Mouse (Mus musculus): ENCODE measurements around the gene Gm27021. TPM values are rescaled to one million over a fixed set of nuclear protein-coding genes. Genes with fewer than 3 reads are reported as not detected.

Gene Gm27021
- polyA plus RNA-seq, 1 experiment from 2014 or later: 2.0 TPM

DNA sequence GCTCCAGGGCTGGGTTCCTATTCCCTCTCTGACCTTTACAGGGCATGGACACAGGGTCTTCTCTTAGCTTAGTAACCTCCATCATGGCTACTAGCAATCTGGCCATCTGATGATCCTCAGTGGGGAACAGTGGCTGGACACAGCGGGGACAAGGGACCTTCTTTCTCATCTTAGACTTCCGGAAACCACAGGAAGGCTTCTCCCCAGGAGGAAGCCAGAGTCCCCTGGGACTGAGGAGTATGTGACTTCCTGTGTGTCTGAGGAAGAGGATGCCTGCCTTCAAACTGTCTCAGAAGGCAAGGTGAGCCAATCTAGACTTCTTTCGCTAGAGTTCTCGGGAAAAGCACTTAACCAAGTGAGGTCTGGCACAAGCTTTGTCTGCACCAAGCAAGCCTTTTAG, 32.2 kb upstream of the Gm27021 start:
- no peak for ATAC-seq (replicated peaks; ENCODE audit: insufficient number of reproducible peaks, low FRiP score, low TSS enrichment)
- Histone ChIP-seq H3K27ac (ENCODE audit: low read depth, low read length) (no peak overlapping the region), H3K36me3 (ENCODE audit: control insufficient read depth, insufficient read depth, low read length) (no peaks in the 10 kb centered on the region), H3K4me2 (no peak overlapping the region), H3K9ac (ENCODE audit: low read depth, low read length) (no peak overlapping the region), H3K4me1 (ENCODE audit: control insufficient read depth, insufficient read depth, low read length) (peaks cover 14% of the 10 kb centered on the region), H3K4me3 (ENCODE audit: low read depth, low read length) (no peak overlapping the region), H3K27me3 (ENCODE audit: control insufficient read depth, insufficient read depth, low read length) (no peaks in the 10 kb centered on the region), H3K9me3 (replicated peaks; ENCODE audit: control insufficient read depth, low read length) (no peaks in the 10 kb centered on the region)
- 76% methylated on average over 4 of the region's 4 CpGs for WGBS (ENCODE audit: insufficient replicate concordance)

DNA sequence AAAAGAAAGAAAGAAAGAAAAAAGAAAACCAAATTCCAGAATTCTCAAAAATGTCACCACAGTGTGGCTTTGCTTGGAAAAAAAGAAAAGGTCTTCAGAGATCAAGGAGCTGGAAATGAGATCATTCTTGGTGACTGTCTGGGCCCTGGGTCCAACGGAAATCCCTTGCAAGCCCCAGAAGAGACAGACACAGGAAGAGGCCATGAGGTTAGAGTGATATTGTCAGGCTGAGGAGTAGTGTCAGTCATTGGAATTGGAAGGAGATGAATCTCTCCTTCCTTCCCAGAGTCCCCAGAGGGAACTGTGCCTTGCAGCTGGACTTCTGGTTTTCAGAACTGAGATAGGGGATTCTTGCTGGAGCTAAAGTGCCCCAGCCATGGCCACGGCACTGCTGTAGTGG, 31.7 kb upstream of the Gm27021 start:
- no peak overlapping the region for H3K27ac ChIP-seq (ENCODE audit: low read depth, low read length)
- H3K9ac ChIP-seq (ENCODE audit: low read depth, low read length): no peak overlapping the region
- no peak overlapping the region for H3K4me3 ChIP-seq (ENCODE audit: low read depth, low read length)
- H3K4me1 ChIP-seq (ENCODE audit: control insufficient read depth, insufficient read depth, low read length): peaks cover 14% of the 10 kb centered on the region
- H3K27me3 ChIP-seq (ENCODE audit: control insufficient read depth, insufficient read depth, low read length): no peaks in the 10 kb centered on the region
- no peak overlapping the region for H3K4me2 ChIP-seq
- 49% methylated on average over 2 of the region's 2 CpGs for WGBS (ENCODE audit: insufficient replicate concordance)
- no peaks in the 10 kb centered on the region for H3K9me3 ChIP-seq (replicated peaks; ENCODE audit: control insufficient read depth, low read length)
- no peak for ATAC-seq (replicated peaks; ENCODE audit: insufficient number of reproducible peaks, low FRiP score, low TSS enrichment)
- no peaks in the 10 kb centered on the region for H3K36me3 ChIP-seq (ENCODE audit: control insufficient read depth, insufficient read depth, low read length)

DNA sequence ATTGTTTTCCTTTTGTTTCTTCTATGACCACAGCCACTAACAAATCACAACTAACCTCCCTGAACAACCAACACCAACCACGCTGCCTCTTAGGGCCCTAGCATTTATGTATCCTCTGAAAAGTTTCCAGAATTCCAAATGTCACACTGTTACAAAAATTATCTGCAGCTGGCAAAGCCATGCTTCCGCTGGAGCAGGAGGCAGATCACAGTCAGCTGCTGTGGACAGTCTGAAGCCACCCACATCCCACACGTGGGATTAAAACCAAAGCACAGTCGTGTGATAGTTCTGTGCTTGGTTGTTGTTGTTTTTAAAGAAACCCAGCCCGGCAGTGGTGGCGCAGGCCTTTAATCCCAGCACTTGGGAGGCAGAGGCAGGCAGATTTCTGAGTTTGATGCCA, 31.2 kb upstream of the Gm27021 start:
- Histone ChIP-seq H3K27me3 (ENCODE audit: control insufficient read depth, insufficient read depth, low read length) (no peaks in the 10 kb centered on the region), H3K9me3 (replicated peaks; ENCODE audit: control insufficient read depth, low read length) (no peaks in the 10 kb centered on the region), H3K36me3 (ENCODE audit: control insufficient read depth, insufficient read depth, low read length) (no peaks in the 10 kb centered on the region), H3K4me2 (no peak overlapping the region), H3K4me3 (ENCODE audit: low read depth, low read length) (no peak overlapping the region), H3K27ac (ENCODE audit: low read depth, low read length) (no peak overlapping the region), H3K4me1 (ENCODE audit: control insufficient read depth, insufficient read depth, low read length) (peaks cover 14% of the 10 kb centered on the region), H3K9ac (ENCODE audit: low read depth, low read length) (no peak overlapping the region)
- WGBS (ENCODE audit: insufficient replicate concordance): 71% methylated on average over 6 of the region's 6 CpGs
- ATAC-seq (replicated peaks; ENCODE audit: insufficient number of reproducible peaks, low FRiP score, low TSS enrichment): no peak

DNA sequence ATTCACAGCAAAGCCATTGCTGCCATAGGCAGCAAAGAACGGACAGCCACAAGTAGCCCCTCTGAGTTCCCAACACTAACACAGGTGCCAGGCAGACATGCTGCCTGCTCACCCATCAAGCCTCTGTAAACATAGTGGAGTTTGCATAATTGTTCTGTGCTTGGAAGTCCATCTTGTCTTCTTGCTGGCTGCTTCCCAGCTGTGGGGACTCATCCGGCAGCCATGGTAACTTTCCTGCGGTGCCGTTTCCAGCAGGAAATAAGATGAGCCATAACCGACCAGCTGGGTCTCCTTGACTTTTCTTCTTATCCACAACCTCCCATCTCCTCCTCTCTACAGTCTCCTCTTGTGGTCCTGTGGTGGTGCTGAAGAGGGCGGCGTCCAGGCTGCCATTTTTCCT, 30.5 kb upstream of the Gm27021 start:
- Histone ChIP-seq H3K4me3 (ENCODE audit: low read depth, low read length) (no peak overlapping the region), H3K4me2 (no peak overlapping the region), H3K36me3 (ENCODE audit: control insufficient read depth, insufficient read depth, low read length) (no peaks in the 10 kb centered on the region), H3K27me3 (ENCODE audit: control insufficient read depth, insufficient read depth, low read length) (no peaks in the 10 kb centered on the region), H3K27ac (ENCODE audit: low read depth, low read length) (no peak overlapping the region), H3K4me1 (ENCODE audit: control insufficient read depth, insufficient read depth, low read length) (peaks cover 14% of the 10 kb centered on the region), H3K9ac (ENCODE audit: low read depth, low read length) (no peak overlapping the region), H3K9me3 (replicated peaks; ENCODE audit: control insufficient read depth, low read length) (no peaks in the 10 kb centered on the region)
- ATAC-seq (replicated peaks; ENCODE audit: insufficient number of reproducible peaks, low FRiP score, low TSS enrichment): no peak
- 74% methylated on average over 7 of the region's 7 CpGs for WGBS (ENCODE audit: insufficient replicate concordance)

DNA sequence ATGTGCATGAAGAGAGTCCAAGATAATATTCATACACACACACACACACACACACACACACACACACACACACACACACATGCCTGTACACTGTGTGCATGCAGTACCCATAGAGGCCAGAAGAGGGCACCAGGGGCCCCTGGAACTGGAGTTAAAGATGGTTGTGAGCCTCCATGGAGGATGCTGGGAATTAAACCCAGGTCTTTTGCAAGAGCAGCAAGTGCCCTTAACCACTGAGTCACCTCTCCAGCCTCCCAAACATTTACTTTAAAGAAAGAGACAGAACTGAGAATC, 30.0 kb upstream of the Gm27021 start:
- H3K27me3 ChIP-seq (ENCODE audit: control insufficient read depth, insufficient read depth, low read length): no peaks in the 10 kb centered on the region
- H3K9ac ChIP-seq (ENCODE audit: low read depth, low read length): no peak overlapping the region
- ATAC-seq (replicated peaks; ENCODE audit: insufficient number of reproducible peaks, low FRiP score, low TSS enrichment): no peak
- H3K27ac ChIP-seq (ENCODE audit: low read depth, low read length): no peak overlapping the region
- no peak overlapping the region for H3K4me2 ChIP-seq
- peaks cover 14% of the 10 kb centered on the region for H3K4me1 ChIP-seq (ENCODE audit: control insufficient read depth, insufficient read depth, low read length)
- no peaks in the 10 kb centered on the region for H3K9me3 ChIP-seq (replicated peaks; ENCODE audit: control insufficient read depth, low read length)
- no peak overlapping the region for H3K4me3 ChIP-seq (ENCODE audit: low read depth, low read length)
- H3K36me3 ChIP-seq (ENCODE audit: control insufficient read depth, insufficient read depth, low read length): no peaks in the 10 kb centered on the region

DNA sequence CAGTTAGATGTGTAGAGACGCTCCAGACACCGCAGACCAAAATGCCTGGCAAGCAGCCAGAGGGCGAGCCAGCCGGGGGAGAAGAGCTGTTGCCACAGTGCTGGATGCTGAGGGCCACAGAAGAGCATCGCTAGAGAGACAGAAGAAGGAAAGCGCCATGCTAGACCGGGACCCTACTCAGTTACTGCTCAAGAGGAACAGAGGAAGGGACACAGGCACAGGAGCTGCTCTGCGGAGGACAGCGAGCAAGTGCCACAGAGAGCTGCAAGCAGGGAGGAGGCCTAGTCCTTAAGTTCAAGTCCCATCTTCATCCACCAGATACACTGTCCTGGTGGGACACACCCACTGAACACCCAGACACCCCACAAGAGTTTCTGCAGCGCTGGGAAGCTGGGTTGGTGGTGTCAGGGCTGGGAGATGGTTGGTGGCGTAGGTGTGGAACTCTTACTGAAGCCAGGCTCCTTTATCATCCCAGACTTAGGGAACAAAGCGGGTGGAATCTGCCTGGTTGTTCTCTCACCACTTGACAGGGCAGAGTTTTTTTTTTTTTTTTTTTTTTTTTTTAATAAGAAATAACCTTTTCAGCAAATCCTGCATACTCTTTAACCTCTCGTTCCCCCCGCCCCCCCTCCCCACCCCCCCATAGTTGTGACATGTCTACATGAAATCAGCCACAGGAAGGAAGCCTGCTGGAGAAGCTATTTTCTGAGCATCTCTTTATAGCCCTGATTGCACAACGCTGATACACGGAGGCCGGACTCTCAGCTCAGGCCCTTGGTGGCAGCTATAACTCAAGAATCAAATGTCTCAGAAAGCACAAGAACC, 29.5 kb upstream of the Gm27021 start:
- Histone ChIP-seq H3K9me3 (replicated peaks; ENCODE audit: control insufficient read depth, low read length) (no peaks in the 10 kb centered on the region), H3K27me3 (ENCODE audit: control insufficient read depth, insufficient read depth, low read length) (no peaks in the 10 kb centered on the region), H3K9ac (ENCODE audit: low read depth, low read length) (no peak overlapping the region), H3K36me3 (ENCODE audit: control insufficient read depth, insufficient read depth, low read length) (no peaks in the 10 kb centered on the region), H3K4me1 (ENCODE audit: control insufficient read depth, insufficient read depth, low read length) (peaks cover 14% of the 10 kb centered on the region), H3K4me3 (ENCODE audit: low read depth, low read length) (no peak overlapping the region), H3K4me2 (no peak overlapping the region), H3K27ac (ENCODE audit: low read depth, low read length) (no peak overlapping the region)
- 60% methylated on average over 17 of the region's 17 CpGs for WGBS (ENCODE audit: insufficient replicate concordance)
- no peak for ATAC-seq (replicated peaks; ENCODE audit: insufficient number of reproducible peaks, low FRiP score, low TSS enrichment)

DNA sequence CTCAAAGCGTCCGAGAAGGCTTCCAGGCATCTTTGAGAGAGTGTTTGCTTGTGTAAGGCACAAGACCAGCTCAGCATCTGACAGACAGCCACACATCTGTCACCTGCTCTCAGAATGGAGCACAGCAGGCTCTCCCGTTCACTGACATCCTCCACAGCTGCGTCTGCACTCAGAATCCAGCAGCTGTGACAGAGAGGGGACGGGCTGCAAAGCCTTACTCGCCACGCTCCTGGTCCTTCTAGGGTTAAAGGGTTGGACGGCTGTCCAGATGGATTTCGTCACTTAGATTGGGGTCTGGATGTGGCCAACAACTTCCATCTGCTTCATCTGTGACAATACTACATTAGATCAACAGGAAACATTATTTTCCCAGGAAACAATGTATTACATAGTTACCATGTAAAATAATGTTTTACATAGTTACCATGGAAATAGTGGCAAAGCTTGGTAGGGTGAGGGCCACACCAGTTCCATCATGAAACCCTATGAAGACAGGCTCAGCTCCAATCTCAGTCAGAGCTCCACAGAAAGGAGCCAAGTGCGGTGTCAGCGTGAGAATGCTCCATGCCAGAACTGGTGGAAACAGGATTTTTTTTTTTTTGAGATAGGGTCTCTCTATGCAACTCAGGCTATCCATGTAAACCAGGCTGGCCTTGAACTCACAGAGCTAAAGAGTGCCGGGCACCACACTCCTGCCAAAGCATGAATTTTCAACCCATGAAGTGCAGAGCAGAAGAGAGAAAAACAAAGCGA, 28.7 kb upstream of the Gm27021 start:
- H3K4me3 ChIP-seq (ENCODE audit: low read depth, low read length): no peak overlapping the region
- H3K36me3 ChIP-seq (ENCODE audit: control insufficient read depth, insufficient read depth, low read length): no peaks in the 10 kb centered on the region
- no peaks in the 10 kb centered on the region for H3K27me3 ChIP-seq (ENCODE audit: control insufficient read depth, insufficient read depth, low read length)
- no peak for ATAC-seq (replicated peaks; ENCODE audit: insufficient number of reproducible peaks, low FRiP score, low TSS enrichment)
- WGBS (ENCODE audit: insufficient replicate concordance): 35% methylated on average over 13 of the region's 13 CpGs
- H3K4me2 ChIP-seq: no peak overlapping the region
- H3K27ac ChIP-seq (ENCODE audit: low read depth, low read length): no peak overlapping the region
- H3K9ac ChIP-seq (ENCODE audit: low read depth, low read length): no peak overlapping the region
- H3K9me3 ChIP-seq (replicated peaks; ENCODE audit: control insufficient read depth, low read length): no peaks in the 10 kb centered on the region
- H3K4me1 ChIP-seq (ENCODE audit: control insufficient read depth, insufficient read depth, low read length): peaks cover 14% of the 10 kb centered on the region

DNA sequence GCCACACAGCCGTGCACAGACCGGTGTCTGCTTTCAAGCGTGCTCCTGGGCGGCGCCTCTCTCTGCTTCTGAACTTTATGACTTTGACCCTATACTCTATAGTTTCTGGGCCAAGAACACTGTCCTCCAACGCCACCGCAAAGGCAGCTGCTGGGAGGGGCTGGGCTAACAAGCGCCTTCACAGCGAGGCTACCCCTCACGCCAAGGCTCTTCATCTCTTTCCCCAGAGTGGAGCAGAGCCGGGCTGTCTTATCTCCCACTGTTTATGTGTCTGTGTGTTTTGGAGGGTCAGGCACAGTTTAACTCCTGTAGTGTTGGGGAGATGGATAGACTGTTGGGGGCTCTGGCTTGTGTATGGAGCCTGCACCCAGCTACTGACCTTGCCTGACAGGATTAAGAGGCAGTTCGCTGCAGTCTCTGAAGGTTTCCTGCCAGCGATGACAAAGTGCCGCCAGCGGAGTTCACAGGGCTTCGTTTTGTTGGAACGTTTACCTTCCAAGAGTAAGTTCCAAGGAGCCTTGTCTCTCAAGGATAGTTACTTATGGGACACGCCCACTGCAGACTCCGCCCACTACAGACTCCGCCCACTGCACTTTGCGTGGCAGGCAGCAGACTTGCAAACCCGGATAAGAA, 26.1 kb upstream of the Gm27021 start:
- 28% methylated on average over 22 of the region's 22 CpGs for WGBS (ENCODE audit: insufficient replicate concordance)
- Histone ChIP-seq H3K4me2 (peak overlapping the region; percentile 34), H3K27ac (ENCODE audit: low read depth, low read length) (no peak overlapping the region), H3K4me3 (ENCODE audit: low read depth, low read length) (no peak overlapping the region), H3K27me3 (ENCODE audit: control insufficient read depth, insufficient read depth, low read length) (peaks cover under 1% of the 10 kb centered on the region; the same call in 1 of the 2 replicates), H3K9me3 (replicated peaks; ENCODE audit: control insufficient read depth, low read length) (no peaks in the 10 kb centered on the region), H3K36me3 (ENCODE audit: control insufficient read depth, insufficient read depth, low read length) (no peaks in the 10 kb centered on the region), H3K4me1 (ENCODE audit: control insufficient read depth, insufficient read depth, low read length) (peaks cover 14% of the 10 kb centered on the region), H3K9ac (ENCODE audit: low read depth, low read length) (no peak overlapping the region)
- no peak for ATAC-seq (replicated peaks; ENCODE audit: insufficient number of reproducible peaks, low FRiP score, low TSS enrichment)

Data from heart, embryonic 11.5 days (tissue).